Mouse (Mus musculus) bone marrow, adult 2 months (tissue): ENCODE data around the gene Gm20661. TPM values are rescaled to one million over a fixed set of nuclear protein-coding genes. Genes with fewer than 3 reads are reported as not detected.

Source experiments
- H3K27ac ChIP-seq: fragments of 200-500 bp; 2 replicates; pipeline ENCODE4 v1.5.1; 2012; ENCODE audit warnings: low read depth, mild to moderate bottlenecking, control low read depth, inconsistent platforms, low read length; ENCODE audit not compliant: control insufficient read depth, poor library complexity, insufficient read depth
- H3K4me1 ChIP-seq: fragments of 200-500 bp; 2 replicates; pipeline ENCODE4 v1.6.1; 2011; ENCODE audit warnings: low read length; ENCODE audit not compliant: control insufficient read depth, insufficient read depth
- H3K4me3 ChIP-seq: fragments of 200-500 bp; replicated peaks from 2 replicates; pipeline ENCODE3; 2011; ENCODE audit warnings: mild to moderate bottlenecking, low read depth, low read length, control low read depth; ENCODE audit not compliant: control insufficient read depth
- CTCF ChIP-seq: fragments of 200-500 bp; IDR thresholded peaks from 2 replicates; pipeline ENCODE4 v1.5.1; 2011; ENCODE audit warnings: low read length, control low read depth; ENCODE audit not compliant: control insufficient read depth, insufficient read depth
- POLR2A ChIP-seq: fragments of 200-500 bp; IDR thresholded peaks from 2 replicates; pipeline ENCODE4 v1.6.1; 2011; ENCODE audit warnings: low read depth, mild to moderate bottlenecking, control low read depth, low read length, borderline replicate concordance; ENCODE audit not compliant: control insufficient read depth
- WGBS: fragments of 180-500 bp; shearing (Covaris S2); methylation state at CpG from one replicate; pipeline ENCODE4 v1.1.7; 2018; 5-methylcytosine and 5-hydroxymethylcytosine counted together
- polyA plus RNA-seq: library from polyadenylated mRNA; stranded (reverse); fragments of >200 nt; gene quantifications from 2 replicates; pipeline ENCODE4 v1.2.4, GENCODE M21; 2011; ENCODE audit warnings: low replicate concordance; ENCODE audit not compliant: missing spikeins, insufficient read depth, insufficient read length

Gene Gm20661
- polyA plus RNA-seq, 1 experiment = 4.7 TPM

- no peak overlapping the region for H3K27ac ChIP-seq
- H3K4me3 ChIP-seq = no peak overlapping the region
- 71% methylated on average over 13 of the region's 13 CpGs for WGBS
- peaks cover 2% of the 10 kb centered on the region; the same call in 1 of the 2 replicates for H3K4me1 ChIP-seq
- TF ChIP-seq CTCF = no peak
- TF ChIP-seq POLR2A = no peak
Measured at GRCm38 (mm10) chr9:107949184-107949921, 33.5 kb upstream of the Gm20661 start.

GRCm38 (mm10) chr9:107949922-107950235 lies 33.0 kb upstream of the Gm20661 start, which contains the start of gene Traip:
Gene Traip, plus strand, starts transcription at chr9:107950136.
- Histone ChIP-seq H3K4me1 (peaks cover 2% of the 10 kb centered on the region; the same call in 1 of the 2 replicates), H3K4me3 (peak within 1 kb of the TSS; percentile 97), H3K27ac (peak within 1 kb of the TSS; percentile 42; the same call in 1 of the 2 replicates)
- TF ChIP-seq CTCF = no peak
- no peak for TF ChIP-seq POLR2A
- WGBS = 70% methylated on average over 10 of the region's 10 CpGs

GRCm38 (mm10) chr9:107950460-107951355 lies 32.1 kb upstream of the Gm20661 start:
- Histone ChIP-seq H3K4me1 (peaks cover 2% of the 10 kb centered on the region; the same call in 1 of the 2 replicates), H3K4me3 (peak overlapping the region; percentile 97), H3K27ac (peak overlapping the region; percentile 42; the same call in 1 of the 2 replicates)
- TF ChIP-seq CTCF (no peak), POLR2A (peak; percentile 51; the same call in 1 of the 2 replicates)
- 18% methylated on average over 45 of the region's 45 CpGs for WGBS

- no peak overlapping the region for H3K4me3 ChIP-seq
- 86% methylated on average over 6 of the region's 6 CpGs for WGBS
- H3K27ac ChIP-seq = no peak overlapping the region
- H3K4me1 ChIP-seq = no peaks in the 10 kb centered on the region
- TF ChIP-seq POLR2A = no peak
- no peak for TF ChIP-seq CTCF
Measured at GRCm38 (mm10) chr9:107955613-107956289, 27.1 kb upstream of the Gm20661 start.

GRCm38 (mm10) chr9:107957141-107957540 lies 25.7 kb upstream of the Gm20661 start:
- TF ChIP-seq POLR2A = no peak
- H3K27ac ChIP-seq = no peak overlapping the region
- H3K4me3 ChIP-seq = no peak overlapping the region
- H3K4me1 ChIP-seq = no peaks in the 10 kb centered on the region
- 79% methylated on average over 6 of the region's 6 CpGs for WGBS

- 95% methylated on average over 6 of the region's 6 CpGs for WGBS
- TF ChIP-seq CTCF = no peak
- TF ChIP-seq POLR2A = no peak
- no peak overlapping the region for H3K27ac ChIP-seq
Measured at GRCm38 (mm10) chr9:107959896-107960295, 23.0 kb upstream of the Gm20661 start.

GRCm38 (mm10) chr9:107960928-107961327 lies 21.9 kb upstream of the Gm20661 start:
- no peak for TF ChIP-seq POLR2A
- peak; percentile 23; the same call in 1 of the 2 replicates for TF ChIP-seq CTCF
- H3K4me1 ChIP-seq = no peaks in the 10 kb centered on the region
- H3K4me3 ChIP-seq = no peak overlapping the region
- no peak overlapping the region for H3K27ac ChIP-seq
- 44% methylated on average over 4 of the region's 4 CpGs for WGBS

More at GRCm38 (mm10) chr9:107959896-107960295, 23.0 kb upstream of the Gm20661 start:
- Histone ChIP-seq H3K4me3 (no peak overlapping the region), H3K4me1 (no peaks in the 10 kb centered on the region)
